Mouse (Mus musculus) myocyte (in vitro differentiated cells): Measurements from ENCODE around the gene Glb1. TPM values are rescaled to one million over a fixed set of nuclear protein-coding genes. Genes with fewer than 3 reads are reported as not detected.

Experiments used
- H3K27me3 ChIP-seq: one replicate; pipeline ENCODE4 v1.6.1; 2011; ENCODE audit not compliant: control insufficient read depth, insufficient read depth, insufficient read length
- H3K36me3 ChIP-seq: one replicate; pipeline ENCODE4 v1.6.1; 2011; ENCODE audit not compliant: control insufficient read depth, insufficient read depth
- H3K4me2 ChIP-seq: one replicate; pipeline ENCODE4 v1.6.1; 2011; ENCODE audit warnings: low read depth, control low read depth
- H3K4me3 ChIP-seq: one replicate; pipeline ENCODE4 v1.5.1; 2011; ENCODE audit warnings: mild to moderate bottlenecking, control low read depth, moderate library complexity
- H3K79me2 ChIP-seq: one replicate; pipeline ENCODE4 v1.6.1; 2011; ENCODE audit not compliant: control insufficient read depth, insufficient read depth
- H3ac ChIP-seq: one replicate; pipeline ENCODE4 v1.6.1; 2011; ENCODE audit not compliant: control insufficient read depth, insufficient read length
- CEBPB ChIP-seq: IDR thresholded peaks from 2 replicates; pipeline ENCODE4 v1.6.1; 2011; ENCODE audit warnings: mild to moderate bottlenecking, moderate library complexity; ENCODE audit not compliant: poor library complexity, insufficient read depth, severe bottlenecking
- E2F4 ChIP-seq: IDR thresholded peaks from one replicate; pipeline ENCODE4 v1.6.1; 2011; ENCODE audit warnings: mild to moderate bottlenecking, control low read depth, moderate library complexity; ENCODE audit not compliant: insufficient read depth
- MAX ChIP-seq: IDR thresholded peaks from one replicate; pipeline ENCODE4 v1.6.1; 2011; ENCODE audit warnings: low read depth, mild to moderate bottlenecking, control low read depth
- MYOD1 ChIP-seq, 3 experiments: IDR thresholded peaks; one replicate each; pipeline ENCODE4 v1.6.1; 2011; ENCODE audit warnings: control low read depth in 2 of 3, low read depth in 2 of 3, mild to moderate bottlenecking in 2 of 3, moderate library complexity in 1 of 3; ENCODE audit not compliant: insufficient read length in 2 of 3, control insufficient read depth in 1 of 3
- MYOG ChIP-seq, 3 experiments: IDR thresholded peaks; one replicate each; pipeline ENCODE4 v1.6.1; 2011; ENCODE audit warnings: control low read depth in 2 of 3, low read depth in 2 of 3, mild to moderate bottlenecking in 2 of 3; ENCODE audit not compliant: insufficient read length in 2 of 3, control insufficient read depth in 1 of 3, insufficient read depth in 1 of 3
- POLR2A ChIP-seq: IDR thresholded peaks from one replicate; pipeline ENCODE4 v1.6.1; 2011; ENCODE audit warnings: low read depth, mild to moderate bottlenecking, control low read depth, moderate library complexity; ENCODE audit not compliant: insufficient read length
- POLR2AphosphoS2 ChIP-seq: IDR thresholded peaks from one replicate; pipeline ENCODE4 v1.6.1; 2011; ENCODE audit warnings: low read depth, control low read depth; ENCODE audit not compliant: insufficient read length
- REST ChIP-seq: IDR thresholded peaks from one replicate; pipeline ENCODE4 v1.6.1; 2011; ENCODE audit warnings: mild to moderate bottlenecking, control low read depth, moderate library complexity; ENCODE audit not compliant: insufficient read depth, insufficient read length
- SRF ChIP-seq: IDR thresholded peaks from one replicate; pipeline ENCODE4 v1.6.1; 2011; ENCODE audit warnings: low read depth; ENCODE audit not compliant: control insufficient read depth, insufficient read length
- TCF12 ChIP-seq: IDR thresholded peaks from one replicate; pipeline ENCODE4 v1.6.1; 2011; ENCODE audit warnings: mild to moderate bottlenecking, control low read depth; ENCODE audit not compliant: poor library complexity, insufficient read depth, severe bottlenecking
- TCF3 ChIP-seq: IDR thresholded peaks from one replicate; pipeline ENCODE4 v1.6.1; 2011; ENCODE audit warnings: low read depth, control low read depth; ENCODE audit not compliant: insufficient read length
- USF1 ChIP-seq: IDR thresholded peaks from one replicate; pipeline ENCODE4 v1.6.1; 2011; ENCODE audit warnings: low read depth, mild to moderate bottlenecking, control low read depth, moderate library complexity
- polyA plus RNA-seq: library from polyadenylated mRNA; unstranded; fragments of >200 nt; fragmentation: generic; extraction: Trizol; gene quantifications from one replicate; pipeline ENCODE4 v1.2.1, GENCODE M21; 2012; ENCODE audit warnings: missing spikeins

The Glb1 gene
- polyA plus RNA-seq, 1 experiment, result 30.1 TPM

DNA sequence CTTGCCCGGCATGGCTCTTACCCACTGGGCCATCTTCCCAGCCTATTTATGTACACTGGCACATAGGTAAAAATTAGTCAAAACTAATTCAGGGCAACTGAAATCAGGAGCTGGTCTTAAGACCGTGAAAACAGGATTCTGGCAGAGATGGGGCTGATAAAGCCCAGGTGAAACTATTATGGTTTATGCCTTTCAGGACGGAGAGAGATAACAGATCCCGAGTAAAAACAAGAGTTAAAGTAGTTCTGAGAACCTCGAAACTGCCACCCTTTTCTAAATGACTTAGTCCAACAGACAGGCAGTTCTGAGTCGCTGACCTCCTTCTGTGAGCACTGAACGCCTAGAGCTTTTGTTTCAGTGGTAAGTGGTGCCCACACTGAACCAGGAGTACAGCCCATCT lies 71.0 kb downstream of the Glb1 start:
- no peak for TF ChIP-seq TCF12
- TF ChIP-seq MAX, result no peak
- no peak for TF ChIP-seq POLR2AphosphoS2
- no peak for TF ChIP-seq MYOG (IDR thresholded peaks at IDR 0.05; ENCODE audit: control insufficient read depth in 1 of 3, insufficient read depth in 1 of 3, insufficient read length in 2 of 3, low read depth in 2 of 3)
- TF ChIP-seq TCF3, result no peak
- TF ChIP-seq POLR2A, result no peak
- no peak for TF ChIP-seq CEBPB
- TF ChIP-seq REST, result no peak
- no peak for TF ChIP-seq E2F4
- TF ChIP-seq MYOD1 (IDR thresholded peaks at IDR 0.05; ENCODE audit: control insufficient read depth in 1 of 3, insufficient read length in 2 of 3, low read depth in 2 of 3), result no peak
- no peak for TF ChIP-seq USF1
- no peak for TF ChIP-seq SRF
- H3ac ChIP-seq, result no peak overlapping the region
- no peaks in the 10 kb centered on the region for H3K36me3 ChIP-seq
- no peaks in the 10 kb centered on the region for H3K79me2 ChIP-seq
- no peaks in the 10 kb centered on the region for H3K27me3 ChIP-seq
- no peak overlapping the region for H3K4me3 ChIP-seq
- no peak overlapping the region for H3K4me2 ChIP-seq

DNA sequence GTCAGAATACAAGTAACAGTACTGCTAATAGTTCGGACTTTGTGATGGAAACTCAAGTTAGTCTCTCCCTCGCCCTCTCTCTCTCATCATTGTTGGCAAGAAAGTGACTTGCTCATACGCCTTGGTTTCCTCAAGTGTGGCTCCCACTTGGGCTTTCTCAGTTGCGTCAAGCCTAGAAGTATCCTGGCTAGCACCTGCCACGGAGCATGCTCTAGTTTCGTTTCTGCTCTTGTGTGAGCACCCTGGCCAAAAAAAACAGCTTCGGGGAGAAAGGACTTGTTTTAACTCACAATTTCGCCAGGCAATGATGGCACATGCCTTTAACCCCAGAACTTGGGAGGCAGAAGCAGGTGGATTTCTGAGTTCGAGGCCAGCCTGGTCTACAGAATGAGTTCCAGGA lies 76.1 kb downstream of the Glb1 start:
- no peak overlapping the region for H3K4me3 ChIP-seq
- no peaks in the 10 kb centered on the region for H3K27me3 ChIP-seq
- no peak overlapping the region for H3ac ChIP-seq
- no peaks in the 10 kb centered on the region for H3K79me2 ChIP-seq
- H3K36me3 ChIP-seq, result no peaks in the 10 kb centered on the region
- TF ChIP-seq REST, result no peak
- no peak for TF ChIP-seq E2F4
- no peak for TF ChIP-seq CEBPB
- TF ChIP-seq TCF3, result no peak
- no peak for TF ChIP-seq MAX
- no peak for TF ChIP-seq POLR2A
- TF ChIP-seq TCF12, result no peak
- TF ChIP-seq POLR2AphosphoS2, result no peak
- TF ChIP-seq MYOD1 (IDR thresholded peaks at IDR 0.05; ENCODE audit: control insufficient read depth in 1 of 3, insufficient read length in 2 of 3, low read depth in 2 of 3), result no peak
- TF ChIP-seq MYOG (IDR thresholded peaks at IDR 0.05; ENCODE audit: control insufficient read depth in 1 of 3, insufficient read depth in 1 of 3, insufficient read length in 2 of 3, low read depth in 2 of 3), result no peak
- no peak for TF ChIP-seq SRF
- no peak overlapping the region for H3K4me2 ChIP-seq

DNA sequence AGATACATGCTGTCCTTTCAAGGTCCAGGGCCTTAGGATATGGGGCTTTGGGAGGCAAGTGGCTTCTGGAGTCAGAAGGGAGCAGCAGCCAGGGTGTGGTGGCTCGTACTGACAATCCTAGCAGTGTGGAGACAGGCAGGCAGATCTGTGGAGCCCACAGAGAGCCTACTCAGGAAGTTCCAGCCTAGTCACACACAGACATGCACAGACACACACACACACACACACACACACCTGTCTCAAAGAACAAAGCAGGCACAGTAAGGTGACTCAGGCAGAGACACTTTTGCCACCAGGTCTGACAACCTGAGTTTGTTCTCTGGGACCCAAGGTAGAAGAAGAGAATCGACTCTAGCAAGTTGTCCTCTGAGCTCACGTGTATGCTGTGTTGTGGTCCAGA lies 80.1 kb downstream of the Glb1 start:
- Histone ChIP-seq H3K4me3 (no peak overlapping the region), H3ac (no peak overlapping the region), H3K4me2 (no peak overlapping the region), H3K36me3 (no peaks in the 10 kb centered on the region), H3K79me2 (no peaks in the 10 kb centered on the region), H3K27me3 (no peaks in the 10 kb centered on the region)
- TF ChIP-seq MYOD1 (IDR thresholded peaks at IDR 0.05; ENCODE audit: control insufficient read depth in 1 of 3, insufficient read length in 2 of 3, low read depth in 2 of 3) (no peak), MAX (no peak), POLR2AphosphoS2 (no peak), USF1 (no peak), SRF (no peak), MYOG (IDR thresholded peaks at IDR 0.05; ENCODE audit: control insufficient read depth in 1 of 3, insufficient read depth in 1 of 3, insufficient read length in 2 of 3, low read depth in 2 of 3) (no peak), REST (no peak), POLR2A (no peak), TCF12 (no peak), CEBPB (no peak)

DNA sequence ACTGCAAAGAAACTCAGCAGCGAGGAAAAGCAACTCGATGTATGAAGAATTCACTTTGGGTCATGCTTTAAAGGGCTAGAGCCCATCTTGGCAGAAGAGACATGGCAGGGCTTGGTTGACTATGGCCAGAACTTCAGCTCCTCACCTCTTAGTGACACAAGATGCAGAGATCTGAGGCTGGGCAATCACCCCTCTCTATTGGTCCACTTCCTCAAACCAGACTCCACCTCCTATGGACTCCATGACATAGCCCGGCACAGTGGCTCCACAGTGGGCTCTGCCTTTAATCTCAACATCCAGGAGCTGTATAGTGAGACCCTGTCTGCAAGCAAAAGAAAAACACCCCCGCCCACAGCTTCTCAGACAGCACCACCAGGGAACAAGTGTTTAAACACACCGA lies 83.9 kb downstream of the Glb1 start:
- Histone ChIP-seq H3K4me2 (no peak overlapping the region), H3K36me3 (no peaks in the 10 kb centered on the region), H3K79me2 (no peaks in the 10 kb centered on the region), H3K4me3 (no peak overlapping the region), H3ac (no peak overlapping the region), H3K27me3 (no peaks in the 10 kb centered on the region)
- no peak for TF ChIP-seq E2F4
- TF ChIP-seq MYOD1 (IDR thresholded peaks at IDR 0.05; ENCODE audit: control insufficient read depth in 1 of 3, insufficient read length in 2 of 3, low read depth in 2 of 3), result no peak
- no peak for TF ChIP-seq MYOG (IDR thresholded peaks at IDR 0.05; ENCODE audit: control insufficient read depth in 1 of 3, insufficient read depth in 1 of 3, insufficient read length in 2 of 3, low read depth in 2 of 3)
- no peak for TF ChIP-seq POLR2A
- no peak for TF ChIP-seq CEBPB
- no peak for TF ChIP-seq TCF3
- no peak for TF ChIP-seq TCF12

DNA sequence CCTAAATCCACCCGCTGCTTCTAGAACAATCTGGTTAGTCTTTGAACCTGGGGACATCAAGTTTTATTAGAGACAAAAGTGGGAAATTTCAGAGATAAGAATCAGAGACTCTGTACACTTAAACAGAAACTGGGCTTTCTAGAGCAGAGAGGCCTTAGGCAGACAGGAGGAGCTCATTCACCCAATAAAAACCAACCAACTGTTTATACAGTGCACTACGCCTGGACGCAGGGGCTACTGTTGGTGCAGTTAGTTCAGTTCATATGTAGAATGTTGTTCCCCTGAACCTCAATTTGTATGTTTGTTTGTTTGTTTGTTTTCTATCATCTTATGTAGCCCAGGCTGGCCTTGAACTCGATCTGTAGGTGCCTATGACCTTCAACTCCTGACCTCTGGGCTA lies 85.9 kb downstream of the Glb1 start:
- H3K4me2 ChIP-seq, result no peak overlapping the region
- no peak overlapping the region for H3K4me3 ChIP-seq
- H3K36me3 ChIP-seq, result no peaks in the 10 kb centered on the region
- no peaks in the 10 kb centered on the region for H3K79me2 ChIP-seq
- H3K27me3 ChIP-seq, result no peaks in the 10 kb centered on the region
- H3ac ChIP-seq, result no peak overlapping the region
- TF ChIP-seq SRF (no peak), POLR2A (no peak), POLR2AphosphoS2 (no peak), MAX (no peak), REST (no peak), E2F4 (no peak), MYOG (IDR thresholded peaks at IDR 0.05; ENCODE audit: control insufficient read depth in 1 of 3, insufficient read depth in 1 of 3, insufficient read length in 2 of 3, low read depth in 2 of 3) (no peak), USF1 (no peak), MYOD1 (IDR thresholded peaks at IDR 0.05; ENCODE audit: control insufficient read depth in 1 of 3, insufficient read length in 2 of 3, low read depth in 2 of 3) (no peak), CEBPB (no peak), TCF12 (no peak)
